ENCODE assay signal across 9 mouse cellular contexts in genomic region chr9:44478959-44479605, GRCm38 (mm10). TPM values are rescaled to one million over a fixed set of nuclear protein-coding genes. Genes with fewer than 3 reads are reported as not detected.
A peak's percentile ranks its signal among the peaks of the same experiment; 100 is the strongest.
DNase-seq lines count a peak whose midpoint lies in the region; ATAC-seq and TF ChIP-seq lines count a peak whose summit lies in the region.
"Had no signal": no experiment of that assay in that cellular context is flagged by ENCODE, and none has a peak within 500 bp of the region (broad histone marks: within the 10 kb centered on the region; RNA-seq: fewer than 3 reads in every experiment).

No protein-coding gene starts in this region.

- no peaks in the 10 kb centered on the region for H3K27me3 ChIP-seq in neural tube, embryonic 11.5 days (ENCODE audit: control insufficient read depth, insufficient read depth, low read length)
- no peaks in the 10 kb centered on the region for H3K27me3 ChIP-seq in limb, embryonic 15.5 days
- no peaks in the 10 kb centered on the region for H3K27me3 ChIP-seq in midbrain, postnatal 0 days (ENCODE audit: insufficient read depth, low read length)

- TF ChIP-seq POLR2A in cortical plate, adult 2 months (IDR thresholded peaks at IDR 0.05; ENCODE audit: extremely low read depth, insufficient read depth, low read length) = no peak

- under 1% methylated on average over 29 of the region's 29 CpGs for WGBS in neural tube, embryonic 11.5 days
- under 1% methylated on average over 29 of the region's 29 CpGs for WGBS in limb, embryonic 15.5 days
- WGBS in midbrain, postnatal 0 days = under 1% methylated on average over 26 of the region's 29 CpGs

- H3K4me2 ChIP-seq in neural tube, embryonic 11.5 days (ENCODE audit: low read depth) = peak overlapping the region; percentile 95
- H3K4me2 ChIP-seq in limb, embryonic 15.5 days = peak overlapping the region; percentile 83
- H3K4me2 ChIP-seq in midbrain, postnatal 0 days (ENCODE audit: low read depth, low read length, poor library complexity, severe bottlenecking) = peak overlapping the region; percentile 87

- H3K4me1 ChIP-seq in neural tube, embryonic 11.5 days (ENCODE audit: control insufficient read depth, insufficient read depth, low read length) = peaks cover 20% of the 10 kb centered on the region; the same call in 1 of the 2 replicates
- no peaks in the 10 kb centered on the region for H3K4me1 ChIP-seq in cortical plate, adult 2 months (ENCODE audit: control insufficient read depth, insufficient read depth, low read length)
- peaks cover 29% of the 10 kb centered on the region for H3K4me1 ChIP-seq in limb, embryonic 15.5 days
- H3K4me1 ChIP-seq in midbrain, postnatal 0 days (ENCODE audit: insufficient read depth, low read length) = peaks cover 8% of the 10 kb centered on the region; the same call in 1 of the 2 replicates

- H3K9me3 ChIP-seq in neural tube, embryonic 11.5 days (ENCODE audit: control insufficient read depth, low read length) = no peaks in the 10 kb centered on the region
- no peaks in the 10 kb centered on the region for H3K9me3 ChIP-seq in limb, embryonic 15.5 days
- H3K9me3 ChIP-seq in midbrain, postnatal 0 days (ENCODE audit: low read length) = no peaks in the 10 kb centered on the region

- peak overlapping the region; percentile 92 for H3K27ac ChIP-seq in neural tube, embryonic 11.5 days (ENCODE audit: low read depth, low read length)
- peak overlapping the region; percentile 96 for H3K27ac ChIP-seq in cortical plate, adult 2 months (ENCODE audit: insufficient read depth, low read length)
- H3K27ac ChIP-seq in limb, embryonic 15.5 days = peak overlapping the region; percentile 100
- peak overlapping the region; percentile 96 for H3K27ac ChIP-seq in midbrain, postnatal 0 days (ENCODE audit: low read depth, low read length)

- TF ChIP-seq CTCF in cortical plate, adult 2 months (IDR thresholded peaks at IDR 0.05; ENCODE audit: extremely low read depth, insufficient read depth, low read length) = no peak
- peak; percentile 50 for TF ChIP-seq CTCF in midbrain, postnatal 0 days (IDR thresholded peaks at IDR 0.05)

- H3K9ac ChIP-seq in neural tube, embryonic 11.5 days (ENCODE audit: low read length) = peak overlapping the region; percentile 64
- peak overlapping the region; percentile 82 for H3K9ac ChIP-seq in limb, embryonic 15.5 days
- H3K9ac ChIP-seq in midbrain, postnatal 0 days (replicated peaks; ENCODE audit: low read length, poor library complexity, severe bottlenecking) = peak overlapping the region; percentile 87

- peak; percentile 42 for ATAC-seq in neural tube, embryonic 11.5 days (ENCODE audit: insufficient read depth, low FRiP score, low TSS enrichment)
- ATAC-seq in limb, embryonic 15.5 days (ENCODE audit: insufficient number of reproducible peaks, low FRiP score, low TSS enrichment, low read depth) = peak; percentile 72
- ATAC-seq in midbrain, postnatal 0 days (ENCODE audit: low FRiP score) = peak; percentile 74

- no peaks in the 10 kb centered on the region for H3K36me3 ChIP-seq in neural tube, embryonic 11.5 days (ENCODE audit: control insufficient read depth, insufficient read depth, low read length)
- H3K36me3 ChIP-seq in limb, embryonic 15.5 days = no peaks in the 10 kb centered on the region
- H3K36me3 ChIP-seq in midbrain, postnatal 0 days (ENCODE audit: insufficient read depth, low read length) = no peaks in the 10 kb centered on the region

- H3K4me3 ChIP-seq in neural tube, embryonic 11.5 days (ENCODE audit: low read depth, low read length) = peak overlapping the region; percentile 55
- peak overlapping the region; percentile 78 for H3K4me3 ChIP-seq in cortical plate, adult 2 months (ENCODE audit: insufficient read depth, low read length)
- H3K4me3 ChIP-seq in limb, embryonic 15.5 days = peak overlapping the region; percentile 77
- H3K4me3 ChIP-seq in midbrain, postnatal 0 days (ENCODE audit: low read depth, low read length) = peak overlapping the region; percentile 94

- DNase-seq in neural tube, embryonic 11.5 days (ENCODE audit: low spot score) = peak; percentile 90
- DNase-seq in neural tube, embryonic 10.5 days (ENCODE audit: extremely low spot score, low spot score) = no peak
- peak; percentile 92 to 93 for DNase-seq in heart, adult 18-20 months
- DNase-seq in kidney, adult 11 months = peak; percentile 85
- DNase-seq in midbrain, postnatal 0 days (ENCODE audit: low spot score) = peak; percentile 94
- DNase-seq in thymus, postnatal 36 days = peak; percentile 52 to 64

RNA-seq across cellular contexts. Expression of gene Bcl9l, which starts 3.5 kb away (rescaled TPM):
- 8.0 and 8.8 TPM in 2 replicates for polyA plus RNA-seq in neural tube, embryonic 11.5 days (2014; fragmentation: Nextera tagmentation; extraction: Ambion mirVana)
- polyA plus RNA-seq in cortical plate, adult 2 months (2012; rRNA removed) = 13.8 and 14.6 TPM in 2 replicates
- total RNA-seq in heart, adult 18-20 months (2021) = 10 to 100 TPM; 36.2 to 41.7 TPM
- 16.8 and 18.5 TPM in 2 replicates for polyA plus RNA-seq in limb, embryonic 15.5 days (2015; fragmentation: Nextera tagmentation; extraction: Ambion mirVana)
- total RNA-seq in midbrain, postnatal 0 days (2014; rRNA removed) = 42.1 and 61.1 TPM in 2 replicates
- 10.0 and 10.4 TPM in 2 replicates for polyA plus RNA-seq in midbrain, postnatal 0 days (2015; fragmentation: Nextera tagmentation; extraction: Ambion mirVana)

RNA-seq across cellular contexts. Expression of gene Upk2, which starts 24.3 kb away (rescaled TPM):
- 0.29 TPM in 1 of 2 replicates, not detected in the other for polyA plus RNA-seq in neural tube, embryonic 11.5 days (2014; fragmentation: Nextera tagmentation; extraction: Ambion mirVana)
- polyA plus RNA-seq in cortical plate, adult 2 months (2012; rRNA removed) = 0.11 TPM in 1 of 2 replicates, not detected in the other
- not detected for total RNA-seq in heart, adult 18-20 months (2021)
- polyA plus RNA-seq in limb, embryonic 15.5 days (2015; fragmentation: Nextera tagmentation; extraction: Ambion mirVana) = 0.37 and 0.45 TPM in 2 replicates
- not detected in 2 replicates for total RNA-seq in midbrain, postnatal 0 days (2014; rRNA removed)
- polyA plus RNA-seq in midbrain, postnatal 0 days (2015; fragmentation: Nextera tagmentation; extraction: Ambion mirVana) = not detected in 2 replicates
- total RNA-seq: neutrophil, adult 5-6 weeks had no signal

RNA-seq across cellular contexts. Expression of gene Foxr1, which starts 38.1 kb away (rescaled TPM):
- polyA plus RNA-seq in neural tube, embryonic 11.5 days (2014; fragmentation: Nextera tagmentation; extraction: Ambion mirVana) = not detected in 2 replicates
- polyA plus RNA-seq in cortical plate, adult 2 months (2012; rRNA removed) = 0.04 TPM in 1 of 2 replicates, not detected in the other
- not detected for total RNA-seq in heart, adult 18-20 months (2021)
- not detected in 2 replicates for polyA plus RNA-seq in limb, embryonic 15.5 days (2015; fragmentation: Nextera tagmentation; extraction: Ambion mirVana)
- not detected in 2 replicates for total RNA-seq in midbrain, postnatal 0 days (2014; rRNA removed)
- not detected in 2 replicates for polyA plus RNA-seq in midbrain, postnatal 0 days (2015; fragmentation: Nextera tagmentation; extraction: Ambion mirVana)
- total RNA-seq: neutrophil, adult 5-6 weeks had no signal
